Mouse (Mus musculus): ENCODE data around the gene Eng. TPM values are rescaled to one million over a fixed set of nuclear protein-coding genes. Genes with fewer than 3 reads are reported as not detected.
A peak's percentile ranks its signal among the peaks of the same experiment; 100 is the strongest.

Gene Eng
- total RNA-seq, 1 experiment, result 18.3 TPM

GRCm38 (mm10) chr2:32608778-32609435, 37.5 kb upstream of the Eng start:
- Histone ChIP-seq H3K9me3 (ENCODE audit: control insufficient read depth, insufficient read depth, low read depth, low read length) (no peaks in the 10 kb centered on the region), H3K4me1 (ENCODE audit: control insufficient read depth in 2 of 2, insufficient read depth in 2 of 2, low read length in 2 of 2, poor library complexity in 1 of 2) (peaks cover 4 to 22% of the 10 kb centered on the region in 2 experiments; a peak in 3 of 4 replicates), H3K4me3 (ENCODE audit: insufficient read depth in 1 of 2, low read depth in 1 of 2, low read length in 2 of 2, poor library complexity in 1 of 2, severe bottlenecking in 1 of 2) (peak overlapping the region; percentile 84 to 95), H3K36me3 (ENCODE audit: control insufficient read depth, insufficient read depth, low read length, poor library complexity, severe bottlenecking) (peaks cover 6% of the 10 kb centered on the region; the same call in 1 of the 2 replicates), H3K27ac (ENCODE audit: insufficient read depth, low read depth, low read length, poor library complexity, severe bottlenecking) (peak overlapping the region; percentile 0; the same call in 1 of the 2 replicates), H3K9ac (ENCODE audit: insufficient read depth, low read depth, low read length, poor library complexity, severe bottlenecking) (peak overlapping the region; percentile 14; the same call in 1 of the 2 replicates)
- no peak for TF ChIP-seq ZNF384 (IDR thresholded peaks at IDR 0.05; ENCODE audit: low read depth, low read length)
- no peak for TF ChIP-seq CHD2 (IDR thresholded peaks at IDR 0.05; ENCODE audit: low read depth, low read length)
- TF ChIP-seq HCFC1 (IDR thresholded peaks at IDR 0.05; ENCODE audit: borderline replicate concordance, insufficient read depth, low read length), result no peak
- no peak for TF ChIP-seq MAFK (IDR thresholded peaks at IDR 0.05; ENCODE audit: insufficient read depth, low read depth, low read length)
- no peak for TF ChIP-seq ZC3H11A (IDR thresholded peaks at IDR 0.05; ENCODE audit: borderline replicate concordance, low read depth, low read length)
- DNase-seq (ENCODE audit: low read depth, low spot score), result peak; percentile 37
- in situ Hi-C loops (cut with MboI; ENCODE audit: low sequenced_read_pairs in 2 of 2, unreplicated experiment in 2 of 2), result no loop called here

GRCm38 (mm10) chr2:32610610-32611229, 35.7 kb upstream of the Eng start:
- peak overlapping the region; percentile 41 to 43; a peak in 3 of 4 replicates for H3K4me3 ChIP-seq (ENCODE audit: insufficient read depth in 1 of 2, low read depth in 1 of 2, low read length in 2 of 2, poor library complexity in 1 of 2, severe bottlenecking in 1 of 2)
- in situ Hi-C loops (cut with MboI; ENCODE audit: low sequenced_read_pairs in 2 of 2, unreplicated experiment in 2 of 2), result no loop called here
- H3K9ac ChIP-seq (ENCODE audit: insufficient read depth, low read depth, low read length, poor library complexity, severe bottlenecking), result no peak overlapping the region
- no peak overlapping the region for H3K27ac ChIP-seq (ENCODE audit: insufficient read depth, low read depth, low read length, poor library complexity, severe bottlenecking)
- H3K9me3 ChIP-seq (ENCODE audit: control insufficient read depth, insufficient read depth, low read depth, low read length), result no peaks in the 10 kb centered on the region
- peaks cover 5 to 24% of the 10 kb centered on the region in 2 experiments; a peak in 3 of 4 replicates for H3K4me1 ChIP-seq (ENCODE audit: control insufficient read depth in 2 of 2, insufficient read depth in 2 of 2, low read length in 2 of 2, poor library complexity in 1 of 2)
- DNase-seq (ENCODE audit: low read depth, low spot score), result peak; percentile 52
- no peak for TF ChIP-seq MAFK (IDR thresholded peaks at IDR 0.05; ENCODE audit: insufficient read depth, low read depth, low read length)
- TF ChIP-seq CHD2 (IDR thresholded peaks at IDR 0.05; ENCODE audit: low read depth, low read length), result no peak
- H3K36me3 ChIP-seq (ENCODE audit: control insufficient read depth, insufficient read depth, low read length, poor library complexity, severe bottlenecking), result peaks cover 12% of the 10 kb centered on the region; the same call in 1 of the 2 replicates

GRCm38 (mm10) chr2:32612274-32612673, 34.1 kb upstream of the Eng start:
- DNase-seq (ENCODE audit: low read depth, low spot score), result peak; percentile 84
- Histone ChIP-seq H3K9me3 (ENCODE audit: control insufficient read depth, insufficient read depth, low read depth, low read length) (no peaks in the 10 kb centered on the region), H3K4me1 (ENCODE audit: control insufficient read depth in 2 of 2, insufficient read depth in 2 of 2, low read length in 2 of 2, poor library complexity in 1 of 2) (peaks cover 5 to 23% of the 10 kb centered on the region in 2 experiments; a peak in 3 of 4 replicates), H3K4me3 (ENCODE audit: insufficient read depth in 1 of 2, low read depth in 1 of 2, low read length in 2 of 2, poor library complexity in 1 of 2, severe bottlenecking in 1 of 2) (peak overlapping the region in 1 of 2 experiments; percentile 24; a peak in 1 of 4 replicates), H3K9ac (ENCODE audit: insufficient read depth, low read depth, low read length, poor library complexity, severe bottlenecking) (no peak overlapping the region), H3K36me3 (ENCODE audit: control insufficient read depth, insufficient read depth, low read length, poor library complexity, severe bottlenecking) (peaks cover 18% of the 10 kb centered on the region; the same call in 1 of the 2 replicates), H3K27ac (ENCODE audit: insufficient read depth, low read depth, low read length, poor library complexity, severe bottlenecking) (no peak overlapping the region)
- TF ChIP-seq CHD2 (IDR thresholded peaks at IDR 0.05; ENCODE audit: low read depth, low read length) (no peak), ZNF384 (IDR thresholded peaks at IDR 0.05; ENCODE audit: low read depth, low read length) (no peak), HCFC1 (IDR thresholded peaks at IDR 0.05; ENCODE audit: borderline replicate concordance, insufficient read depth, low read length) (no peak), ZC3H11A (IDR thresholded peaks at IDR 0.05; ENCODE audit: borderline replicate concordance, low read depth, low read length) (no peak), MAFK (IDR thresholded peaks at IDR 0.05; ENCODE audit: insufficient read depth, low read depth, low read length) (no peak)
- in situ Hi-C loops (cut with MboI; ENCODE audit: low sequenced_read_pairs in 2 of 2, unreplicated experiment in 2 of 2), result no loop called here

GRCm38 (mm10) chr2:32617109-32617508, 29.3 kb upstream of the Eng start:
- H3K9me3 ChIP-seq (ENCODE audit: control insufficient read depth, insufficient read depth, low read depth, low read length), result no peaks in the 10 kb centered on the region
- peak; percentile 93 for TF ChIP-seq MAFK (IDR thresholded peaks at IDR 0.05; ENCODE audit: insufficient read depth, low read depth, low read length)
- TF ChIP-seq CHD2 (IDR thresholded peaks at IDR 0.05; ENCODE audit: low read depth, low read length), result no peak
- peaks cover 1 to 14% of the 10 kb centered on the region in 2 experiments; a peak in 2 of 4 replicates for H3K4me1 ChIP-seq (ENCODE audit: control insufficient read depth in 2 of 2, insufficient read depth in 2 of 2, low read length in 2 of 2, poor library complexity in 1 of 2)
- H3K36me3 ChIP-seq (ENCODE audit: control insufficient read depth, insufficient read depth, low read length, poor library complexity, severe bottlenecking), result peaks cover 31% of the 10 kb centered on the region; the same call in 1 of the 2 replicates
- no peak for DNase-seq (ENCODE audit: low read depth, low spot score)
- no peak overlapping the region for H3K9ac ChIP-seq (ENCODE audit: insufficient read depth, low read depth, low read length, poor library complexity, severe bottlenecking)
- no peak overlapping the region for H3K27ac ChIP-seq (ENCODE audit: insufficient read depth, low read depth, low read length, poor library complexity, severe bottlenecking)
- no peak overlapping the region for H3K4me3 ChIP-seq (ENCODE audit: insufficient read depth in 1 of 2, low read depth in 1 of 2, low read length in 2 of 2, poor library complexity in 1 of 2, severe bottlenecking in 1 of 2)
- in situ Hi-C loops (cut with MboI; ENCODE audit: low sequenced_read_pairs in 2 of 2, unreplicated experiment in 2 of 2), result no loop called here

Measured in ES-E14 (cell line).